ENCODE assay signal across 12 mouse cellular contexts in the genomic region with DNA sequence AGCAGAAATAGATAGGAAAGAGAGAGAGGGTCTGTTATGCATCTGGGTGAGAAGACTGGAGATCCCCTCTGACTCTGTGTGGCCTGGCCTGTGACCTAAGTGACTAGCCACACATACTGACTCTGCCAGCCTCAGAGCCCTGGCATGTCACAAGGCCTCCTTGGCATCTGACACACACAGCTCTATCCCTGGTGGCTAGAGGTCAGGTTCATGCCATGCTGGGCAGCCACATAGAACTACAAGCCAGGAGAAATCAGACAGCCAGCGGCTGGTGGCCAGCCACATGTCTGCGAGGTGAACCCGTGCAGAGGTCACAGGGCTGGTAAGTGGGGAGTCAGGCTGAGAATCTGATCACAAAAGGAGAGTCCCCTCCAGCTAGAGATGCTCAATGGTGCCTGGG.
DNase-seq lines count a peak whose midpoint lies in the region; ATAC-seq and TF ChIP-seq lines count a peak whose summit lies in the region.
"Had no signal": no experiment of that assay in that cellular context is flagged by ENCODE, and none has a peak within 500 bp of the region (broad histone marks: within the 10 kb centered on the region; RNA-seq: fewer than 3 reads in every experiment).

No protein-coding gene starts in this region.

- ATAC-seq in activated CD4-positive, CD25-positive, alpha-beta regulatory T cell, adult 4 months = no peak
- ATAC-seq: liver, postnatal 0 days had no signal

- peak overlapping the region; percentile 91 for H3K27ac ChIP-seq in gastrocnemius, adult 2 months

- intact Hi-C loops in gastrocnemius, adult 2 months (cut with DNase I) = loop anchor here (1.0 kb wide), 1 partner anchor 85 kb away; no protein-coding TSS in a partner anchor

- H3K4me3 ChIP-seq in gastrocnemius, adult 2 months = no peak overlapping the region
- H3K4me3 ChIP-seq: erythroblast, embryonic 14.5 days; neural tube, embryonic 15.5 days had no signal

- peak; percentile 28 for DNase-seq in 416B (ENCODE audit: low read depth)
- peak; percentile 52 for DNase-seq in Muller cell, postnatal 12 days (ENCODE audit: inconsistent ontology term)
- DNase-seq in gastrocnemius, adult 2 months = peak; percentile 91
- peak; percentile 71 to 75 for DNase-seq in kidney, adult 8-10 months
- DNase-seq in lung, postnatal 25 days (ENCODE audit: low spot score) = no peak
- DNase-seq in lung, postnatal 36 days = no peak
- DNase-seq: cerebellum, postnatal 25 days; liver, postnatal 0 days; spleen, adult 18-20 months had no signal

- TF ChIP-seq CTCF in gastrocnemius, adult 2 months (IDR thresholded peaks at IDR 0.05) = no peak

Comparison
In these comparisons a context has a peak if more than half of its experiments do, and no peak if none do; other contexts are left out.
1. DNase-seq: peak in 416B (single experiment), Muller cell, postnatal 12 days (single experiment), gastrocnemius, adult 2 months (single experiment) and kidney, adult 8-10 months (2 of 2); none in lung, postnatal 25 days (single experiment) and lung, postnatal 36 days (single experiment).